Mouse (Mus musculus) hindbrain, embryonic 15.5 days (tissue): ENCODE measurements at regions not wholly inside any gene's neighbourhood (a gene's known extent, or its start where the extent isn't known, plus 50 kb on each side); places are given as distances from the start of the nearest gene placed in this dataset.
A peak's percentile ranks its signal among the peaks of the same experiment; 100 is the strongest.

Experiments
- ATAC-seq: fragments of 200-750 bp; cut with Nextera tagmentation; 2 replicates; pipeline ENCODE4 v1.8.0; 2017; ENCODE audit warnings: low read depth, moderate number of reproducible peaks, moderate TSS enrichment; ENCODE audit not compliant: low FRiP score
- H3K27ac ChIP-seq: fragments of 300-500 bp; sonication (generic); replicated peaks from 2 replicates; pipeline ENCODE4 v1.5.1; 2015; ENCODE audit warnings: mild to moderate bottlenecking, inconsistent platforms
- H3K27me3 ChIP-seq: fragments of 300-500 bp; sonication (generic); 2 replicates; pipeline ENCODE4 v1.6.1; 2015; ENCODE audit warnings: control low read depth, inconsistent platforms
- H3K36me3 ChIP-seq: fragments of 300-500 bp; sonication (generic); 2 replicates; pipeline ENCODE4 v1.6.1; 2015; ENCODE audit warnings: control low read depth, inconsistent platforms
- H3K4me1 ChIP-seq: fragments of 300-500 bp; sonication (generic); replicated peaks from 2 replicates; pipeline ENCODE4 v1.6.1; 2015; ENCODE audit warnings: control low read depth, inconsistent platforms
- H3K4me2 ChIP-seq: fragments of 300-500 bp; sonication (generic); 2 replicates; pipeline ENCODE4 v1.6.1; 2015; ENCODE audit warnings: moderate library complexity, mild to moderate bottlenecking, inconsistent platforms
- H3K4me3 ChIP-seq: fragments of 300-500 bp; sonication (generic); 2 replicates; pipeline ENCODE4 v1.5.1; 2015; ENCODE audit warnings: mild to moderate bottlenecking, inconsistent platforms
- H3K9ac ChIP-seq: fragments of 300-500 bp; sonication (generic); 2 replicates; pipeline ENCODE4 v1.6.1; 2015; ENCODE audit warnings: inconsistent platforms
- H3K9me3 ChIP-seq: fragments of 300-500 bp; sonication (generic); 2 replicates; pipeline ENCODE4 v1.6.1; 2016; ENCODE audit warnings: control low read depth, inconsistent platforms
- WGBS: fragments of 180-500 bp; shearing (Covaris S2); methylation state at CpG from one replicate; pipeline ENCODE4 v1.1.7; 2015; 5-methylcytosine and 5-hydroxymethylcytosine counted together

DNA sequence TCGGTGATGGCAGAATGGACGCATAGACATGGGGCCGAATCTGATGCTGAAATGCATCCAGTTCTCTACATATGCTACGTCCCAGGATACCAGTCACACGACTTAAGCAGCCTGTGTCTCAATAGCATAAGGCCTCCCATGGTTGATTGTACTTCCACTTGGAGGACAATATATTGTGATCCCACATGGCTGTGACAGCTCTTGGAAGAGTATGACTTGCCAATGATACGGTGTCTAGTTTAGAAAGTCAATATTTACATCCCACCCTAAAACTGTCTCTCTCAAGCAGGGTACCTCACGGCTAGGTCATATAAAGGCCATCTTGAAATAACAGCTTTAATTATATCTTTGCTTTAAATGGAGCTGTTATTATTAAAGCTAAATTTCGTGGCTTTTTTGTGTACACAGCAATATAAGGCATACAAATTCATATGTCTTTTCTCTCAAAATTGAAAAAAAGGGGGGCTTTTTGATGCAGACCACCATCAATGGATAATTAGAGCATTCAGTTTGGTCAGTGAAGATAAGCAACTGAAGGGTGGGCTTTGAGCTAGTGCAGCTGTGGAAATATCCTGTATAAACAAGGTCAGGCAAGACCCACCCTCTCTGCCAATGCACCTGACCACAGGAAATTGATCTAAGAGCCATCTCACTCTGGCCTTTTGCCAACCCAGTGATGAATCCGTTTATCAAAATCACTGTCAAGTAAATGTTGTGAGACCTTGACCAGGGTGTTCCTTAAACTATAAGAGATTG lies 551.9 kb upstream of the Map3k7 start:
- Histone ChIP-seq H3K4me2 (no peak overlapping the region), H3K27ac (no peak overlapping the region), H3K36me3 (no peaks in the 10 kb centered on the region), H3K4me3 (no peak overlapping the region), H3K4me1 (no peaks in the 10 kb centered on the region), H3K9me3 (no peaks in the 10 kb centered on the region), H3K9ac (no peak overlapping the region), H3K27me3 (no peaks in the 10 kb centered on the region)
- no peak for ATAC-seq
- 85% methylated on average over 9 of the region's 9 CpGs for WGBS

- H3K27me3 ChIP-seq, result no peaks in the 10 kb centered on the region
- no peak overlapping the region for H3K4me3 ChIP-seq
- H3K4me2 ChIP-seq, result no peak overlapping the region
- H3K36me3 ChIP-seq, result no peaks in the 10 kb centered on the region
- ATAC-seq, result no peak
- no peak overlapping the region for H3K9ac ChIP-seq
- no peak overlapping the region for H3K27ac ChIP-seq
- WGBS, result 97% methylated on average over 4 of the region's 4 CpGs
- peaks cover 6% of the 10 kb centered on the region; the same call in 1 of the 2 replicates for H3K4me1 ChIP-seq
- H3K9me3 ChIP-seq, result no peaks in the 10 kb centered on the region
Measured at GRCm38 (mm10) chr4:31417161-31417560, 546.7 kb upstream of the Map3k7 start.

DNA sequence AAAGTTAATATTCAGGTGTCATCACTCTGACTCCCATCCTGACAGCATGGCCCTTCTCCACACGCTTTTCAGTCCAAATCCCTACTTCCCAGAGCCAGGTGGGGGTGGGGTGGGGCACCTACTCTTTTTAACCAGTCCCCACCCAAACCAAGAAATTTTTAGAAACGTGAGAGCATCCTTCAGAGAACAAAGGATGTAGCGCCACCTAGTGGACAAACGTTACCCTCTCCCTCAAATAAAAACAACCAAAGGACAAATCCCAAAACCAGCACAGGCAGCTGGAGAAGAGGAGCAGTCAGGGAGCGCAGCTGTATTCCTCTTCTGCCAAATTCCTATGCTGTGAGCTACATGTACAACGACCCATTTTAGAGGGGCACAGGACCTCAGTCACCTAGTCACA lies 544.7 kb upstream of the Map3k7 start:
- Histone ChIP-seq H3K4me3 (no peak overlapping the region), H3K4me1 (peaks cover 6% of the 10 kb centered on the region; the same call in 1 of the 2 replicates), H3K4me2 (no peak overlapping the region), H3K9me3 (no peaks in the 10 kb centered on the region), H3K27ac (peak overlapping the region; percentile 56; the same call in 1 of the 2 replicates), H3K27me3 (no peaks in the 10 kb centered on the region), H3K9ac (no peak overlapping the region), H3K36me3 (no peaks in the 10 kb centered on the region)
- peak; percentile 70 for ATAC-seq
- 9% methylated on average over 6 of the region's 6 CpGs for WGBS

DNA sequence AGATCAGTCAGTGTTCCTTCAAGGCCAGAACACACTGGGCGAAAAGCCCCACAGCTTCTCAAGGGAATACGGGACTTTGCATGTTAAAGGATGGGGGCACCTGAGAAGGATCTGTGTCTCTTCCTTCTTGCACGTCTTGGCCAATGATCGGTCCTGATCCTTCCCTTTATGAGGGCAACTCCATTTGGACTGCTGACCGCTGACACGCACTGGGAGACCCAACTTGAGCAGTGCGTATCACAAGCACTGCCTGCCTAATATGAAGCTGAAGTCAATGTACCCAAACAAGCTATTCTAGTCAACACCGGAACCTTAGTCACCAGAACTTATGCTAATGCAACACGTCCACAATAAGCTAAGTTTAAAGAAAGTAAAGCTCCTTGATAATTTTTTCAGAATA lies 543.7 kb upstream of the Map3k7 start:
- H3K4me3 ChIP-seq, result no peak overlapping the region
- peaks cover 6% of the 10 kb centered on the region; the same call in 1 of the 2 replicates for H3K4me1 ChIP-seq
- no peak overlapping the region for H3K4me2 ChIP-seq
- ATAC-seq, result no peak
- H3K36me3 ChIP-seq, result no peaks in the 10 kb centered on the region
- no peaks in the 10 kb centered on the region for H3K27me3 ChIP-seq
- H3K27ac ChIP-seq, result no peak overlapping the region
- no peak overlapping the region for H3K9ac ChIP-seq
- 91% methylated on average over 9 of the region's 9 CpGs for WGBS
- no peaks in the 10 kb centered on the region for H3K9me3 ChIP-seq

- H3K27ac ChIP-seq, result no peak overlapping the region
- no peaks in the 10 kb centered on the region for H3K27me3 ChIP-seq
- H3K4me3 ChIP-seq, result no peak overlapping the region
- no peak for ATAC-seq
- WGBS, result 76% methylated on average over 5 of the region's 5 CpGs
- no peak overlapping the region for H3K4me2 ChIP-seq
- H3K9ac ChIP-seq, result no peak overlapping the region
- H3K4me1 ChIP-seq, result peaks cover 6% of the 10 kb centered on the region; the same call in 1 of the 2 replicates
- no peaks in the 10 kb centered on the region for H3K36me3 ChIP-seq
- H3K9me3 ChIP-seq, result no peaks in the 10 kb centered on the region
Measured at GRCm38 (mm10) chr4:31421386-31421785, 542.5 kb upstream of the Map3k7 start.

DNA sequence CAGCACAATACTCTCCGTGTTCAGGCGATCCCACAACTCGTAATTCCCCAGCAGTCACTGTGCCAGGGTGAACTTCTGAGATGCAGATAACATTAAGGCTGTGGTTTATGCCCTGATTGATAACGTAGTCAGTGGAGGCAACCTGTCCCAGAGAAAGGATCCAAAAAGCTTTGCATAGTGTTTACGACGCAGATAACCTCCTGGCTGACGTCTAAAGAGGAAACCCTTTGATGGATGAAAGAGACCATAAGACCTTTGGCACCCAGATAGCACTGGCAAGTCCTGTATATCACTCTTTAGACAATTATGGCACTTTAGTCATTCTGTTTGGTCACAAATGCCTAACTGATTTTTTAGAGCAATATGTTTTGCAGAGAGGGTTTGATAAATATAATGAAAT lies 538.8 kb upstream of the Map3k7 start:
- ATAC-seq, result no peak
- no peak overlapping the region for H3K27ac ChIP-seq
- H3K9ac ChIP-seq, result no peak overlapping the region
- H3K9me3 ChIP-seq, result no peaks in the 10 kb centered on the region
- no peak overlapping the region for H3K4me2 ChIP-seq
- 61% methylated on average over 7 of the region's 7 CpGs for WGBS
- no peaks in the 10 kb centered on the region for H3K4me1 ChIP-seq
- H3K27me3 ChIP-seq, result no peaks in the 10 kb centered on the region
- no peak overlapping the region for H3K4me3 ChIP-seq
- no peaks in the 10 kb centered on the region for H3K36me3 ChIP-seq

- Histone ChIP-seq H3K9ac (no peak overlapping the region), H3K4me2 (no peak overlapping the region), H3K4me1 (no peaks in the 10 kb centered on the region), H3K27ac (no peak overlapping the region), H3K9me3 (no peaks in the 10 kb centered on the region), H3K36me3 (no peaks in the 10 kb centered on the region), H3K4me3 (no peak overlapping the region), H3K27me3 (no peaks in the 10 kb centered on the region)
- WGBS, result 87% methylated on average over 4 of the region's 4 CpGs
- no peak for ATAC-seq
Measured at GRCm38 (mm10) chr4:31425716-31426115, 538.2 kb upstream of the Map3k7 start.

DNA sequence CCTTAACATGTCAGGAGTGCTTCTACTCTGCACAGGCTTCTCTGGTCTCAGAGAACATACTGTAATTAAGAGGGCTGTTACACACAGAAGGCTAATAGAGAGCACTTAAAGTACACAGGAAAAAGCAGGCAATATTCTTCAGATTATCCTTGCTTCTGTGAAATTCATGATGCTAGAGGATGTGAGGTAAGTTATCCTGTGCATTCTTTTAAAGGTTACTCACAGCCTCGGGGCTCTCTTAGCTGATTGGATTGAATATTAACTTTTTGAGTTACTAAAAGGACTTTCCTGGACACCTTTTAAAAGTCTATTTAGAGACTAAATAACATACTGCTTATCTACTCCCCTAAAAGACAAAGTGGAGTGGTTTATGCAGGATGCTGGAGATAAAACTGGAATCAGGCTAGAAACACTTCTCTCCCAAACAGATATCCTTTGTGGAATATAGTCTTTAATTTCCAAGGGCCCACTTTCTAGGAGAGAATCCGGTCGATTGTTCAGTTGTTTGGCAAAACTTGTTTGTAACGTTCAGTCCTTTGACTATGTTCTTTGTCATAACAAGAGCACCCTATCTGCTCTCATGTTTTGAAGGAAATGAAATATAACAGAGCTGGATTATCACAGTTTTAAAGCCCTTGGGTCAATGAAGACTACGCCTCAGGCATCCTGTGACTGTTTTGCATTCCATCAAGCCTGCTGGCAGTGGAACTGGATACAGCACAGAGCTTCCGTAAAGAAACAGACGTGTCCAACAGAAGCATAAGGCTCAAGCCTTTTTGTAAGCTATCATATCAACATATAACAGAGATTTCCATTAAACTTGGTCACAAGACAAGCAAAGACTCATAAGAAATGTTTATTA lies 537.5 kb upstream of the Map3k7 start:
- no peak overlapping the region for H3K27ac ChIP-seq
- H3K36me3 ChIP-seq, result no peaks in the 10 kb centered on the region
- no peak overlapping the region for H3K4me3 ChIP-seq
- H3K27me3 ChIP-seq, result no peaks in the 10 kb centered on the region
- WGBS, result 77% methylated on average over 7 of the region's 7 CpGs
- no peak overlapping the region for H3K4me2 ChIP-seq
- no peaks in the 10 kb centered on the region for H3K9me3 ChIP-seq
- no peak overlapping the region for H3K9ac ChIP-seq
- no peak for ATAC-seq
- H3K4me1 ChIP-seq, result no peaks in the 10 kb centered on the region

- no peak overlapping the region for H3K4me3 ChIP-seq
- WGBS, result 89% methylated on average over 7 of the region's 7 CpGs
- H3K4me1 ChIP-seq, result no peaks in the 10 kb centered on the region; the same call in 1 of the 2 replicates
- no peak overlapping the region for H3K27ac ChIP-seq
- H3K27me3 ChIP-seq, result no peaks in the 10 kb centered on the region
- no peak overlapping the region for H3K4me2 ChIP-seq
- no peaks in the 10 kb centered on the region for H3K9me3 ChIP-seq
- no peak overlapping the region for H3K9ac ChIP-seq
- no peak for ATAC-seq
- no peaks in the 10 kb centered on the region for H3K36me3 ChIP-seq
Measured at GRCm38 (mm10) chr4:31433943-31434342, 530.0 kb upstream of the Map3k7 start.

GRCm38 (mm10) chr4:31454898-31455297 lies 509.0 kb upstream of the Map3k7 start:
- Histone ChIP-seq H3K4me2 (no peak overlapping the region), H3K9me3 (no peaks in the 10 kb centered on the region), H3K9ac (no peak overlapping the region), H3K4me3 (no peak overlapping the region), H3K36me3 (no peaks in the 10 kb centered on the region), H3K27ac (no peak overlapping the region), H3K4me1 (no peaks in the 10 kb centered on the region), H3K27me3 (no peaks in the 10 kb centered on the region)
- no peak for ATAC-seq
- 68% methylated on average over 7 of the region's 7 CpGs for WGBS

- Histone ChIP-seq H3K4me1 (no peaks in the 10 kb centered on the region), H3K9ac (no peak overlapping the region), H3K27me3 (no peaks in the 10 kb centered on the region), H3K27ac (no peak overlapping the region), H3K9me3 (no peaks in the 10 kb centered on the region), H3K36me3 (no peaks in the 10 kb centered on the region), H3K4me3 (no peak overlapping the region), H3K4me2 (no peak overlapping the region)
- 83% methylated on average over 4 of the region's 4 CpGs for WGBS
- ATAC-seq, result no peak
Measured at GRCm38 (mm10) chr4:31455466-31455865, 508.4 kb upstream of the Map3k7 start.

GRCm38 (mm10) chr4:31462456-31462855 lies 501.4 kb upstream of the Map3k7 start:
- Histone ChIP-seq H3K27me3 (no peaks in the 10 kb centered on the region), H3K4me2 (no peak overlapping the region), H3K4me1 (0 out of 2 replicates have a peak, but pooled peaks cover 4% of the 10 kb centered on the region), H3K9ac (no peak overlapping the region), H3K27ac (no peak overlapping the region), H3K36me3 (no peaks in the 10 kb centered on the region), H3K4me3 (no peak overlapping the region), H3K9me3 (no peaks in the 10 kb centered on the region)
- no peak for ATAC-seq
- WGBS, result 72% methylated on average over 4 of the region's 4 CpGs
